Mouse (Mus musculus) liver, postnatal 0 days (tissue): ENCODE results near the gene Pou6f2. TPM values are rescaled to one million over a fixed set of nuclear protein-coding genes. Genes with fewer than 3 reads are reported as not detected.

Source experiments
- ATAC-seq: fragments of 200-750 bp; cut with Nextera tagmentation; 2 replicates; pipeline ENCODE4 v1.8.0; 2017; ENCODE audit warnings: mild to moderate bottlenecking, moderate library complexity
- DNase-seq: peaks from one replicate; pipeline ENCODE4 v3.0.0-alpha.2; 2016
- H3K27ac ChIP-seq: fragments of 300-500 bp; sonication (generic); 2 replicates; pipeline ENCODE4 v1.5.1; 2014; ENCODE audit warnings: antibody characterized with exemption, moderate library complexity, mild to moderate bottlenecking, low read depth
- H3K27me3 ChIP-seq: fragments of 300-500 bp; sonication (generic); 2 replicates; pipeline ENCODE4 v1.6.1; 2014; ENCODE audit warnings: low read length, control low read depth, mixed read lengths; ENCODE audit not compliant: insufficient read depth
- H3K36me3 ChIP-seq: fragments of 300-500 bp; sonication (generic); replicated peaks from 2 replicates; pipeline ENCODE4 v1.6.1; 2014; ENCODE audit warnings: mild to moderate bottlenecking, control low read depth, low read length, moderate library complexity, mixed read lengths; ENCODE audit not compliant: insufficient read depth
- H3K4me1 ChIP-seq: fragments of 300-500 bp; sonication (generic); 2 replicates; pipeline ENCODE4 v1.6.1; 2014; ENCODE audit warnings: antibody characterized with exemption, mild to moderate bottlenecking, control low read depth; ENCODE audit not compliant: insufficient read depth
- H3K4me2 ChIP-seq: fragments of 300-500 bp; sonication (generic); 2 replicates; pipeline ENCODE4 v1.6.1; 2014; ENCODE audit warnings: low read depth, mild to moderate bottlenecking, low read length, moderate library complexity, mixed read lengths
- H3K4me3 ChIP-seq: fragments of 300-500 bp; sonication (generic); 2 replicates; pipeline ENCODE4 v1.5.1; 2014; ENCODE audit warnings: low read depth, low read length
- H3K9ac ChIP-seq: fragments of 300-500 bp; sonication (generic); replicated peaks from 2 replicates; pipeline ENCODE4 v1.6.1; 2014; ENCODE audit warnings: mild to moderate bottlenecking, moderate library complexity
- H3K9me3 ChIP-seq: fragments of 300-500 bp; sonication (generic); 2 replicates; pipeline ENCODE4 v1.6.1; 2016; ENCODE audit warnings: mild to moderate bottlenecking, control low read depth, low read length, mixed read lengths
- CTCF ChIP-seq: sonication (generic); IDR thresholded peaks from 2 replicates; pipeline ENCODE4 v1.5.1; 2016; ENCODE audit warnings: antibody characterized with exemption, low read depth
- EP300 ChIP-seq: IDR thresholded peaks from 2 replicates; pipeline ENCODE4 v1.6.1; 2016; ENCODE audit warnings: antibody characterized with exemption, low read depth, mild to moderate bottlenecking
- WGBS: fragments of 180-500 bp; shearing (Covaris S2); extraction: QIAGEN DNeasy Blood & Tissue Kit; methylation state at CpG from one replicate; pipeline ENCODE4 v1.1.7; 2014; ENCODE audit not compliant: insufficient replicate concordance; 5-methylcytosine and 5-hydroxymethylcytosine counted together
- polyA plus RNA-seq: library from polyadenylated mRNA; unstranded; fragments of >200 nt; fragmentation: Nextera tagmentation; extraction: Ambion mirVana; gene quantifications from 2 replicates; pipeline ENCODE4 v1.2.1, GENCODE M21; 2015

Pou6f2 gene
- polyA plus RNA-seq, 1 experiment from 2014 or later: not detected

DNA sequence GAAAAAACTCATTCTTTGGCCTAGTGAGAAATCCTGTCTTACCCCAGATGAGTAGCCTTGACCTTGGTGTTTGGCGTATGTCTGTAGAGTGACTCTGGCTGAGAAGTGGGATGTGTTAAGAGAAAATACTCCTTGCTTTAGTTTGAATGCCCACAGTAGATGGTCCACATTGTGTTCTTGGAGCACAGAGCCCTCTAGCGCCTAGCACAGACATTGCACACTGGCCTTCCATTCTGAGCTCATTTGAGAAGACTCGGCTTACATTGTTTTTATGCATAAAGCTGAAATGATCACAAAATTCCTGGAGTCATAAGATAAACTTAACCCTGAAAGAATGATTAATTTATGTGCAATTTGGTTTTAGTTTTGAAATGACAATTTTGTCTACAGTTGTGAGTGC is 223.5 kb downstream of the Pou6f2 start:
- Histone ChIP-seq H3K9me3 (no peaks in the 10 kb centered on the region), H3K27ac (no peak overlapping the region), H3K36me3 (no peaks in the 10 kb centered on the region), H3K9ac (no peak overlapping the region), H3K4me1 (peaks cover 5% of the 10 kb centered on the region; the same call in 1 of the 2 replicates), H3K4me3 (no peak overlapping the region), H3K27me3 (no peaks in the 10 kb centered on the region), H3K4me2 (no peak overlapping the region)
- no peak for TF ChIP-seq EP300
- peak; percentile 66 for TF ChIP-seq CTCF
- WGBS: 46% methylated on average over 3 of the region's 3 CpGs
- no peak for ATAC-seq
- DNase-seq: no peak

GRCm38 (mm10) chr13:18173021-18173420 is 224.5 kb downstream of the Pou6f2 start:
- Histone ChIP-seq H3K27ac (no peak overlapping the region), H3K36me3 (no peaks in the 10 kb centered on the region), H3K4me3 (no peak overlapping the region), H3K4me2 (no peak overlapping the region), H3K9ac (no peak overlapping the region), H3K27me3 (no peaks in the 10 kb centered on the region), H3K4me1 (peaks cover 5% of the 10 kb centered on the region; the same call in 1 of the 2 replicates), H3K9me3 (no peaks in the 10 kb centered on the region)
- ATAC-seq (no peak), DNase-seq (no peak)
- WGBS: 33% methylated on average over 3 of the region's 3 CpGs
- no peak for TF ChIP-seq EP300
- TF ChIP-seq CTCF: no peak

- ATAC-seq: peak; percentile 38; the same call in 1 of the 2 replicates
Measured at GRCm38 (mm10) chr13:18172334-18172733, 225.2 kb downstream of the Pou6f2 start.

DNA sequence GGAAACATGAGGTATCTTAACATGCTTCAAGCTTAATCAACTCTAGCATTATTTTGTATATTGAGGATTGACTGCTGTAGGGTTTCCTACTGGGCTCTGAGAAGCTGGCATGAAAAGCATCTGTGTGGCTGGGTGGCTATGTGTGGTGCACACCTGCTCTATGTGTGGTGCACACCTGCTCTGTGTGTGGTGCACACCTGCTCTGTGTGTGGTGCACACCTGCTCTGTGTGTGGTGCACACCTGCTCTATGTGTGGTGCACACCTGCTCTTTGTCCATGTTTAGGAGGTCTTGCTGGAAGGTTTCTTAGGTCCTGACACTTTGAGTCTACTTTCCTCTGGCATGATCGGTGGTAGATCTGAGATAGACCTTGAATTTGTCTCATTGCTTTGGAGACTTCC is 233.3 kb downstream of the Pou6f2 start:
- Histone ChIP-seq H3K4me3 (no peak overlapping the region), H3K4me2 (no peak overlapping the region), H3K27ac (no peak overlapping the region), H3K9ac (no peak overlapping the region), H3K4me1 (no peaks in the 10 kb centered on the region), H3K27me3 (no peaks in the 10 kb centered on the region), H3K36me3 (no peaks in the 10 kb centered on the region), H3K9me3 (no peaks in the 10 kb centered on the region)
- TF ChIP-seq EP300 (no peak), CTCF (no peak)
- 74% methylated on average over 1 of the region's 1 CpGs for WGBS
- ATAC-seq (no peak), DNase-seq (no peak)

More at GRCm38 (mm10) chr13:18172334-18172733, 225.2 kb downstream of the Pou6f2 start:
- Histone ChIP-seq H3K9me3 (no peaks in the 10 kb centered on the region), H3K4me3 (no peak overlapping the region), H3K27me3 (no peaks in the 10 kb centered on the region), H3K27ac (no peak overlapping the region), H3K9ac (no peak overlapping the region), H3K36me3 (no peaks in the 10 kb centered on the region), H3K4me2 (no peak overlapping the region), H3K4me1 (peaks cover 5% of the 10 kb centered on the region; the same call in 1 of the 2 replicates)
- 25% methylated on average over 9 of the region's 9 CpGs for WGBS
- DNase-seq: peak; percentile 20
- TF ChIP-seq CTCF (no peak), EP300 (no peak)

GRCm38 (mm10) chr13:18160566-18160965 is 236.9 kb downstream of the Pou6f2 start:
- Histone ChIP-seq H3K27me3 (no peaks in the 10 kb centered on the region), H3K36me3 (no peaks in the 10 kb centered on the region), H3K9me3 (no peaks in the 10 kb centered on the region), H3K4me3 (no peak overlapping the region), H3K4me1 (no peaks in the 10 kb centered on the region), H3K27ac (no peak overlapping the region), H3K4me2 (no peak overlapping the region), H3K9ac (no peak overlapping the region)
- TF ChIP-seq CTCF (no peak), EP300 (no peak)
- no peak for ATAC-seq
- 53% methylated on average over 5 of the region's 5 CpGs for WGBS
- DNase-seq: no peak

- Histone ChIP-seq H3K4me1 (no peaks in the 10 kb centered on the region), H3K9me3 (no peaks in the 10 kb centered on the region), H3K27me3 (no peaks in the 10 kb centered on the region), H3K36me3 (no peaks in the 10 kb centered on the region), H3K27ac (no peak overlapping the region), H3K4me2 (no peak overlapping the region), H3K9ac (no peak overlapping the region), H3K4me3 (no peak overlapping the region)
- DNase-seq (no peak), ATAC-seq (no peak)
- TF ChIP-seq CTCF (no peak), EP300 (no peak)
- 74% methylated on average over 6 of the region's 6 CpGs for WGBS
Measured at GRCm38 (mm10) chr13:18153949-18154582, 243.4 kb downstream of the Pou6f2 start.
